Mouse (Mus musculus) ES-E14 (cell line): ENCODE data around the gene Psma5.

ENCODE experiments used
- MAFK ChIP-seq: IDR thresholded peaks from 2 replicates; pipeline ENCODE4 v1.6.1; 2014; ENCODE audit warnings: mild to moderate bottlenecking, low read depth, low read length, inconsistent platforms; ENCODE audit not compliant: insufficient read depth
- ZC3H11A ChIP-seq: IDR thresholded peaks from 2 replicates; pipeline ENCODE4 v1.6.1; 2012; ENCODE audit warnings: low read depth, mild to moderate bottlenecking, inconsistent platforms, low read length, borderline replicate concordance
- ZNF384 ChIP-seq: IDR thresholded peaks from 2 replicates; pipeline ENCODE4 v1.6.1; 2012; ENCODE audit warnings: low read depth, low read length, inconsistent platforms

GRCm38 (mm10) chr3:108289311-108290130 is 32.8 kb downstream of the Psma5 start:
- no peak for TF ChIP-seq MAFK
- TF ChIP-seq ZC3H11A, result no peak
- no peak for TF ChIP-seq ZNF384
